Mouse (Mus musculus) bone marrow, adult 2 months (tissue): ENCODE measurements around the gene Fam178b.

Experiments used
- CTCF ChIP-seq: fragments of 200-500 bp; IDR thresholded peaks from 2 replicates; pipeline ENCODE4 v1.5.1; 2011; ENCODE audit warnings: low read length, control low read depth; ENCODE audit not compliant: control insufficient read depth, insufficient read depth
- POLR2A ChIP-seq: fragments of 200-500 bp; IDR thresholded peaks from 2 replicates; pipeline ENCODE4 v1.6.1; 2011; ENCODE audit warnings: low read depth, mild to moderate bottlenecking, control low read depth, low read length, borderline replicate concordance; ENCODE audit not compliant: control insufficient read depth

DNA sequence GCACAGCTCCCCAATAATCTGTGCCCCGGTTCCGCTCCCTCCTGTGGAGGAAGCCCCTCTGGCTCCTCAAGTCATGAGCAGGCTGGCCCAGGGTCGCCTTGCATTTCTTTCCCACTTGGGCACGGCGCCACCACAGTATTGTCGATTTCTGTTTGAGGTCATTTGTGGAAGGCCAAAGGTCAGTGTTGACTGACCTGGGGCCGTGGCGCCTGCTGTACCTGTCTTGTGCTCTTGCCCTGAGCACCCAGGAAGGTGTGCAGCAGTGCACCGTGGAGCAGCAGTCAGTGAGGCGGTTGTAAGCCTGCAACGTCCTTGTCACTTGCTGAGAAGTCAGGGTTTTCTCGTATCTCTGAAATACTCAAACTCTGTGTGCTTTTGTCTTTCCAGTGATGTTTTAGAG, 157.2 kb downstream of the Fam178b start:
- TF ChIP-seq CTCF (no peak), POLR2A (no peak)
